Mouse (Mus musculus): ENCODE data around the gene Unkl.
"Not testable (repeated sequence)": the region's sequence is repeated elsewhere in the genome, so short reads cannot be mapped to it uniquely, and the experiment has no call there.

- TF ChIP-seq CTCF (IDR thresholded peaks at IDR 0.05; ENCODE audit: control insufficient read depth, insufficient read depth, insufficient replicate concordance, low read depth, low read length); POLR2A (IDR thresholded peaks at IDR 0.05; ENCODE audit: control insufficient read depth, low read depth, low read length): not testable (repeated sequence)
Observed at GRCm38 (mm10) chr17:25231621-25232020, 43.4 kb downstream of the Unkl start.
